Mouse (Mus musculus): Measurements from ENCODE around the gene Kcnk7. TPM values are rescaled to one million over a fixed set of nuclear protein-coding genes. Genes with fewer than 3 reads are reported as not detected.

The Kcnk7 gene
- polyA plus RNA-seq, 1 experiment: not detected

DNA sequence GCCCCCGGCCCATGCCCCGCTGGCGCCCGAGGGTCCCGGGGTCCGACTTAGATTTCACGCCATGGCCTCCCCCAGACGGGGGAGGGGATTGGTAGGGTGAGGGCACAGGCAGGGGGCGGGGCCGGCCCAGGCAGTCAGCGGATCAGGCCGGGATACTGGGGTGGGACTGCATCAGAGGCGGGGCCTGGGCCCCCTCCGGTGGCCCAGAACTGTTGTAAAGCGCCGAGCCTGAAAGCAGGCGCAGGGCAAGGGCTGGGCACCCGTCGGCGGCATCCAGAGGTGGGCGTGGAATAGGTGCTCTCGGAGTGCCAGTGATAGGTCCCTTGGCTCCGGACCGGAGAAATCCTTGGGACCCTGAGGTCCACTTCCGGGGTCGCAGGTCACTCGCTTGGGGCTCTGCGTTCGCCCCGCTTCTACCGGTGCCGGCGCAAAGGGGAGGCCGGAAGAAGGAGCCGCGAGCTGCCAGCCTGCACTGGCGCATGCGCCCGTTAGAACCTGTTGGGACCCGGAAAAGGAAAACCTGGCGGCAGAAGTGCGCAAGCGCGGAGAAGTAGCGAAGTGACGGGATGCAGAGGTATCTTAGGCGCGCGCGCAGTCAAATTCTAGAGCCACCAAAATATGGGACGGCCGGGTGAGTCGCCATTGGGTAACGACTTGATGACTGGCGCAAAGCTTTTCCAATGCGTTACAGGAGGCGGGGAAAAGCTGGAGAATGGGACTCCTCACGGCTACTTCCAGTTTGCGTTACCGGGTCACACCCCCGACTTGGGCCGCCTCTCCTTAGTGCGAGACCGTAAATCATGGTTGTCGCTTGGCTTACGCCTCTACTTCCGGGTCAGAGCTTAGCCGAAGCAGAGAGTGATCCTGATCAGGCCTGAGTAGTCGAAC lies 15.7 kb upstream of the Kcnk7 start, which contains the start of the genes Map3k11 and Pcnx3:
TSS of gene Map3k11 (plus strand) at position 543 of the 888 bp plus-strand sequence.
TSS of gene Pcnx3 (minus strand) at position 709 of the 888 bp plus-strand sequence.
- WGBS: under 1% methylated on average over 69 of the region's 69 CpGs
- TF ChIP-seq POLR2A (IDR thresholded peaks at IDR 0.05; ENCODE audit: insufficient read depth, low read depth, low read length) (no peak; the same call in 1 of the 2 replicates), CTCF (IDR thresholded peaks at IDR 0.05; ENCODE audit: insufficient read depth, low read depth, low read length) (no peak)
- H3K4me3 ChIP-seq (ENCODE audit: insufficient read depth, low read depth, low read length): peak within 1 kb of the TSS; percentile 87
- H3K27ac ChIP-seq (ENCODE audit: insufficient read depth, low read depth, low read length): peak within 1 kb of the TSS; percentile 68
- peaks cover 42% of the 10 kb centered on the region for H3K4me1 ChIP-seq (ENCODE audit: control insufficient read depth, insufficient read depth, low read length)

DNA sequence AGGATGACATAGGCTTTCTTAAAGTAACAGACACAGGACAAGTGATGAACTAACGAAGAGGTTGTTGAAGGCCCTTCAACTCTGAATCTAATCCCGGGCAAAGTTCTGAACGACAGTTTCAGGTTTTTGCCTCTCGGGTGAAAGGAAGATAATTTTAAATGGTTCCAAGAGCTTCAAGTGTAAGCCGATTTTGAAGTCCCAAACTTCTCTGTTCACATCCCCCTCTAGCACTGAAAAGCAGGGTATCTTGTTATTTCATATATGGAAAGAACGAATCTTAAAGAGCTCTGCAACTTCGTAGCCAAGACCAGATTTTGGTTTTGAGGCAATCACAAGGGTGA lies 15.1 kb upstream of the Kcnk7 start:
- Histone ChIP-seq H3K4me3 (ENCODE audit: insufficient read depth, low read depth, low read length) (peak overlapping the region; percentile 87), H3K27ac (ENCODE audit: insufficient read depth, low read depth, low read length) (peak overlapping the region; percentile 68), H3K4me1 (ENCODE audit: control insufficient read depth, insufficient read depth, low read length) (peaks cover 47% of the 10 kb centered on the region)
- WGBS: under 1% methylated on average over 7 of the region's 7 CpGs
- TF ChIP-seq CTCF (IDR thresholded peaks at IDR 0.05; ENCODE audit: insufficient read depth, low read depth, low read length) (no peak), POLR2A (IDR thresholded peaks at IDR 0.05; ENCODE audit: insufficient read depth, low read depth, low read length) (no peak)

GRCm38 (mm10) chr19:5689565-5690342 lies 14.4 kb upstream of the Kcnk7 start:
- Histone ChIP-seq H3K27ac (ENCODE audit: insufficient read depth, low read depth, low read length) (peak overlapping the region; percentile 68), H3K4me3 (ENCODE audit: insufficient read depth, low read depth, low read length) (peak overlapping the region; percentile 87), H3K4me1 (ENCODE audit: control insufficient read depth, insufficient read depth, low read length) (peaks cover 47% of the 10 kb centered on the region)
- peak; percentile 42; the same call in 1 of the 2 replicates for TF ChIP-seq POLR2A (IDR thresholded peaks at IDR 0.05; ENCODE audit: insufficient read depth, low read depth, low read length)
- no peak for TF ChIP-seq CTCF (IDR thresholded peaks at IDR 0.05; ENCODE audit: insufficient read depth, low read depth, low read length)
- WGBS: 8% methylated on average over 42 of the region's 42 CpGs

- Histone ChIP-seq H3K4me1 (ENCODE audit: control insufficient read depth, insufficient read depth, low read length) (peaks cover 47% of the 10 kb centered on the region), H3K4me3 (ENCODE audit: insufficient read depth, low read depth, low read length) (peak overlapping the region; percentile 87), H3K27ac (ENCODE audit: insufficient read depth, low read depth, low read length) (no peak overlapping the region)
- TF ChIP-seq CTCF (IDR thresholded peaks at IDR 0.05; ENCODE audit: insufficient read depth, low read depth, low read length) (no peak), POLR2A (IDR thresholded peaks at IDR 0.05; ENCODE audit: insufficient read depth, low read depth, low read length) (no peak)
- 55% methylated on average over 15 of the region's 15 CpGs for WGBS
Measured at GRCm38 (mm10) chr19:5690343-5690735, 13.8 kb upstream of the Kcnk7 start.

DNA sequence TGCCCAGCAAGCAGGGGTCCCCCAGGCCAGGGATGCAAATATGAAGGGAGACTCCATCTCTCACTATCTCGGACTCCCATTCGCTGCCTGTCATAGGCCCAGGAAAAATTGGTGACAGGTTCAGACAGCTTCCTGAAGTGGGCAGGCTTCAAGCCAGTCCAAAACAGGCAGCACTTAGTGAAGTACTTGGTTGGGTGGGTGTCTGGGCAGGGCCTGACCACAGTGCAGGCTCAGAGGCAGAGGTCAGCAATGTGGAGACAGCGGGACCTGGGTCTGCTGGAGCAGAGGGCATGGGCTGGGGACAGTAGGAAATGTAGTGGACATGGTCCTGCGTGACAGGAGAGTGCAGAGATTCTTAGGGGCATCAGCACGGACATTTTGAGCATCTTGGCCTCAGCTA lies 12.6 kb upstream of the Kcnk7 start:
- WGBS: 65% methylated on average over 5 of the region's 5 CpGs
- H3K4me1 ChIP-seq (ENCODE audit: control insufficient read depth, insufficient read depth, low read length): peaks cover 47% of the 10 kb centered on the region
- H3K27ac ChIP-seq (ENCODE audit: insufficient read depth, low read depth, low read length): peak overlapping the region; percentile 23; the same call in 1 of the 2 replicates
- no peak for TF ChIP-seq POLR2A (IDR thresholded peaks at IDR 0.05; ENCODE audit: insufficient read depth, low read depth, low read length)
- no peak for TF ChIP-seq CTCF (IDR thresholded peaks at IDR 0.05; ENCODE audit: insufficient read depth, low read depth, low read length)
- peak overlapping the region; percentile 87; the same call in 1 of the 2 replicates for H3K4me3 ChIP-seq (ENCODE audit: insufficient read depth, low read depth, low read length)

DNA sequence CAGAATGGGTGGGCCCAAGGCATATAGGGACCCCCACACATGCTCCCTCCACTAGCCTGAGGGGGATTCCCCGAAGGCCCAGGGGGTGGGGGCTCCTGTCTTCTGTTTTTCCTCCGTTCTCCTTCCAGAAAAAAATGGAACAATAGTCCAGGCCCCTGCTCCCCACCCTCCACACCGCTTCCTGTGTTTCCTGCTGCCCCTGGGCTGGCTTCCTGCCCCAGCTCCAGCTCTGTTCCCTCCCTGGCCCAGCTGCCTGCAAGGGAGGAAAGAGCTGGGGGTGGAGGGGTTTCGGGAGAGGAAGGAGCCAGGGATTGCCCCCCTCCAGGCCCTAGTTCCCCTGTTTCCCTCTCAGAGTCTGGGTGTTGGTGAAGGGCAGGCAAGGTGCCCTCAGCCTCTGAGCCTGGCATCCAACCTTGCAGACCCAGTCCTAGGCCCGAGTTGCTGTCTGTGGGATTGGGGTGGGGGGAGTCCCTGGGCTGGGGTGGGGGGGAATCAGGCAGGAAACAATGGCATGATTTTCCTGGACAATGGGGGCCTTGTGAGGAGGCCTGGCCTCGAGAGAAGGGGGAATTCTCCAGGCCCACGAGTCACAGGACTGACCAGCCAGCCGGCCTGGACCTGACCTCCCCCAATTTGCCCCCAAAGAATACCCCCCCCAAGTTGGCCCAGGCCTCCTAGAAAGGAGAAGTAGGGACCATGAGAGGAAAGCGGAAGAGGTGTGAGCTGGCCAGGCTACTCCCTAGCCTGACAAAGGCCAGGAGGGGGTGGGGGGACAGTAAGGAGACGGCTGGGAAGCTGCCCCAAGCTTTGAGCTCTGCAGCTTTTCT lies 11.9 kb upstream of the Kcnk7 start:
- 32% methylated on average over 10 of the region's 10 CpGs for WGBS
- Histone ChIP-seq H3K4me3 (ENCODE audit: insufficient read depth, low read depth, low read length) (peak overlapping the region; percentile 22), H3K27ac (ENCODE audit: insufficient read depth, low read depth, low read length) (peak overlapping the region; percentile 49), H3K4me1 (ENCODE audit: control insufficient read depth, insufficient read depth, low read length) (peaks cover 44% of the 10 kb centered on the region)
- TF ChIP-seq POLR2A (IDR thresholded peaks at IDR 0.05; ENCODE audit: insufficient read depth, low read depth, low read length) (no peak), CTCF (IDR thresholded peaks at IDR 0.05; ENCODE audit: insufficient read depth, low read depth, low read length) (no peak)

DNA sequence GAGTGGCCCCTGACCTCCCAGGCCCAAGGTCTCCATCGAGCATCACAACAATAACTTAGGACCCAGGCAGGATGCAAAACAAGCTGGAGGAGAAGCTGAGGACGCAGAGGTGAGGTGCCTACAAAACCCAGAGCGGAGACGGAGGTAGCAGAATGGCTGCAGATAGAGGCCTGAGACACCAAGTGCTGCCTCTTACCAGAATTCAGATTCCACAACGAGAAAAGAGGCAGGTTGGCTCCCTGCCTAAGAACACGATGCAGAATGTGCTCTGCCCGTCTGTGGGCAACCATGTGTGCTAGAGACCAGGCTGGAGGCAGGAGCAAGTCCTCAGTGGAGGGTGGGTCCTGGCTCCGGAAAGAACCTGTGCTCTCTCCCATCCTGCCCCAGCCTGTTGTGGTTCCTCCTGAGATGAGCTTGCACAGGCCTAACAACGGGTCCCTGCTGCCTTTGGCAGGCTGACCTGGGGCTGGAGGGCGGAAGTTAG lies 11.2 kb upstream of the Kcnk7 start:
- Histone ChIP-seq H3K27ac (ENCODE audit: insufficient read depth, low read depth, low read length) (peak overlapping the region; percentile 49), H3K4me3 (ENCODE audit: insufficient read depth, low read depth, low read length) (peak overlapping the region; percentile 2; the same call in 1 of the 2 replicates), H3K4me1 (ENCODE audit: control insufficient read depth, insufficient read depth, low read length) (peaks cover 39% of the 10 kb centered on the region)
- 49% methylated on average over 10 of the region's 10 CpGs for WGBS
- TF ChIP-seq CTCF (IDR thresholded peaks at IDR 0.05; ENCODE audit: insufficient read depth, low read depth, low read length): no peak
- TF ChIP-seq POLR2A (IDR thresholded peaks at IDR 0.05; ENCODE audit: insufficient read depth, low read depth, low read length): no peak

DNA sequence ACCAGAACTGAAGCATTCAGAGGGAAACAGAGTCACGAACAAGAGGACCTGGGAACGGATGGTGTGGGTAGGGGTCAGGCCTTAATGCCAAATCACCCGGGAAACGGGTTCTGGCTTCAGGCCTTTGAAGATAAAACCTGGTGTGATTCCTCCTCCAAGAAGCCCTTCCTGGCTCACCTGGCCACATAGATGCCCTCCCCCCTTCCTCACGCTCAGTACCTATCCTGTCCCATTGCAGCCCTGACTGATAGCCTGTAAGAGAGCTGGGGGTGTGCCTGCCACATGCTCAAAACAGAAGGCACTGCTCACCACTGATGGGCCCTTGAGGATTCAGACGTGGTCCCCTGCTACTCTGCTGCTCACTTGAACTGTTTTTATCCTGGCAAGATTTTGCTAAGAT lies 10.4 kb upstream of the Kcnk7 start:
- TF ChIP-seq POLR2A (IDR thresholded peaks at IDR 0.05; ENCODE audit: insufficient read depth, low read depth, low read length) (no peak), CTCF (IDR thresholded peaks at IDR 0.05; ENCODE audit: insufficient read depth, low read depth, low read length) (no peak)
- Histone ChIP-seq H3K27ac (ENCODE audit: insufficient read depth, low read depth, low read length) (no peak overlapping the region), H3K4me3 (ENCODE audit: insufficient read depth, low read depth, low read length) (no peak overlapping the region), H3K4me1 (ENCODE audit: control insufficient read depth, insufficient read depth, low read length) (peaks cover 38% of the 10 kb centered on the region)
- 77% methylated on average over 6 of the region's 6 CpGs for WGBS

Measured in olfactory bulb, adult 2 months (tissue).